Mouse (Mus musculus): Measurements from ENCODE around the gene Ajuba. TPM values are rescaled to one million over a fixed set of nuclear protein-coding genes. Genes with fewer than 3 reads are reported as not detected.
"Not testable (repeated sequence)": the region's sequence is repeated elsewhere in the genome, so short reads cannot be mapped to it uniquely, and the experiment has no call there.

Gene Ajuba
- polyA plus RNA-seq (2015; fragmentation: Nextera tagmentation; extraction: Ambion mirVana), result 32.9 and 45.6 TPM in 2 replicates

DNA sequence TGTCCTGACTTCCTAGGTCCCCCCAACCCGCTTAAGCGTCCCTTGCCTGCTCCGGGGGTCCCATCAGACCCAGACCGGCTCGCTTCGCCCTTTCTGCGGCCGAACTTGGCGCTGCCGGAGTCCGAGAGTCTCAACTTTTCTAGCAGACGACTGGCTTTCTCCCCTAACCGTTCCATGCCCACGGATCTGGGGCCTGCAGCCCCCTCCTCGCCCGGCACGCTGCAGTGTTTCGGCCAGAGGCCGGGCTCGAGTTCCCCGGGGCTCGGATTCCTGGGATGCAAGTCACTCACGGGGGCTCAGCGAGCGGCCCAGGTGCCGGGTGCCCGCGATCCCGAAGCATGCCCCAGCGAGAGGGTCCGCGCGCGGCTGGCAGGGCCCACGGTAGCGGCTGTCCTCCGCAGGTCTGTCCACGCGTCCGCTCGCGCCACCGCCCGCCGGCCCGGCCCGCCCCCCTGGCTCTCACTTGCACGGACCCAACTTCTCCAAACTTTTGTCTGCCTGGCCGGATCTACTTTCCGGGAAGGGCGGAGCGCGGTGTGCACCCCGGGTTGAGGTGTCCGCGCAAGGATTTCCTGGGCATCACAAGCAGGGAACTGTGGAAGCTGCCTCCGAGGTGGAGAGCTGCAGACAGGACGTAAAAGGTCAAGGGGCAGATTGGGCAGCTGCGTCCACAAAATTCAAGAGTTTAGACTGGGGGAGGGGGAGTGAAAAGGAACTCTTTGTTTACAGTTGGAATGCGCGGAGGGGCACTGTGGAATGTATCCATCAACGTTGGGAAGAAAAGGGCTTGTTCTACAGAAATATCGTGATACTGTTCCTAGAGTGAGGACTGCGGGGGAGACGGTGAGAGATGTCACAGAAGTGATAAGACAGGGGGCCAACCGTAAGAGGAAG, at the start of gene Ajuba:
Gene Ajuba, minus strand, starts transcription at position 470 of the 894 bp plus-strand sequence.
- under 1% methylated on average over 66 of the region's 66 CpGs for WGBS
- Histone ChIP-seq H3K4me2 (replicated peaks; ENCODE audit: low read depth, low read length) (peak within 1 kb of the TSS; percentile 81), H3K36me3 (ENCODE audit: insufficient read depth, low read length) (0 out of 2 replicates have a peak, but pooled peaks cover 4% of the 10 kb centered on the region), H3K4me3 (ENCODE audit: low read length) (peak within 1 kb of the TSS; percentile 93), H3K9me3 (ENCODE audit: low read length) (no peaks in the 10 kb centered on the region), H3K27ac (ENCODE audit: low read length) (peak within 1 kb of the TSS; percentile 98), H3K27me3 (ENCODE audit: insufficient read depth, low read length) (no peaks in the 10 kb centered on the region), H3K4me1 (ENCODE audit: insufficient read depth, low read length) (peaks cover 34% of the 10 kb centered on the region), H3K9ac (replicated peaks; ENCODE audit: low read length) (peak within 1 kb of the TSS; percentile 98)
- peak; percentile 72 for ATAC-seq (ENCODE audit: low FRiP score, low TSS enrichment)

DNA sequence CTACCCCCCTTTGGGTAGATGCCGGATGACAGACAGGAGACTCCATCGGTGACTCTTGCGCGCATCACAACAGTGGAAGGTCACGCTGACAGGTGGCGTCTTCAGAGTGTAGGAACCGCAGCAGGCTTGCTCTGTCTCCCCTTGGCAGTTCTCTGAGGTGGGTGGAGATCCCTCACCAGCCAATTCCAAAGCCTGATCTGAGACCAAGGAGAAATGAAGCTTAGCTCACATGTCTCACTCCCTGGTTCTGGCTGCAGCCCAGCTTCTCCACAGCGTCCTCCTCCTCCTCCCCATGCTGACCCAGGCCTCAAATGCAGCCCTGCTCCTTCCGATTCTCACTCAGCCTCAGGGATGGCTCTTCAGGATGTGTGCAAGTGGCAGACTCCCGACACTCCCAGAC, 47.6 kb upstream of the Ajuba start:
- H3K36me3 ChIP-seq (ENCODE audit: insufficient read depth, low read length), result no peaks in the 10 kb centered on the region
- H3K27ac ChIP-seq (ENCODE audit: low read length), result no peak overlapping the region
- H3K9me3 ChIP-seq (ENCODE audit: low read length), result no peaks in the 10 kb centered on the region
- H3K4me3 ChIP-seq (ENCODE audit: low read length), result no peak overlapping the region
- WGBS, result 76% methylated on average over 10 of the region's 10 CpGs
- ATAC-seq (ENCODE audit: low FRiP score, low TSS enrichment), result no peak
- no peak overlapping the region for H3K9ac ChIP-seq (replicated peaks; ENCODE audit: low read length)
- no peaks in the 10 kb centered on the region for H3K27me3 ChIP-seq (ENCODE audit: insufficient read depth, low read length)
- no peaks in the 10 kb centered on the region for H3K4me1 ChIP-seq (ENCODE audit: insufficient read depth, low read length)
- H3K4me2 ChIP-seq (replicated peaks; ENCODE audit: low read depth, low read length), result no peak overlapping the region

GRCm38 (mm10) chr14:54623334-54623733, 46.0 kb upstream of the Ajuba start:
- Histone ChIP-seq H3K4me3 (ENCODE audit: low read length) (no peak overlapping the region), H3K27me3 (ENCODE audit: insufficient read depth, low read length) (no peaks in the 10 kb centered on the region), H3K4me2 (replicated peaks; ENCODE audit: low read depth, low read length) (no peak overlapping the region), H3K9ac (replicated peaks; ENCODE audit: low read length) (no peak overlapping the region), H3K27ac (ENCODE audit: low read length) (no peak overlapping the region), H3K4me1 (ENCODE audit: insufficient read depth, low read length) (no peaks in the 10 kb centered on the region), H3K36me3 (ENCODE audit: insufficient read depth, low read length) (no peaks in the 10 kb centered on the region), H3K9me3 (ENCODE audit: low read length) (no peaks in the 10 kb centered on the region)
- no peak for ATAC-seq (ENCODE audit: low FRiP score, low TSS enrichment)
- WGBS, result 79% methylated on average over 6 of the region's 6 CpGs

- 97% methylated on average over 1 of the region's 1 CpGs for WGBS
- H3K27ac ChIP-seq (ENCODE audit: low read length), result no peak within 1 kb of the TSS
- H3K4me3 ChIP-seq (ENCODE audit: low read length), result no peak within 1 kb of the TSS
- no peaks in the 10 kb centered on the region for H3K9me3 ChIP-seq (ENCODE audit: low read length)
- no peaks in the 10 kb centered on the region for H3K27me3 ChIP-seq (ENCODE audit: insufficient read depth, low read length)
- H3K9ac ChIP-seq (replicated peaks; ENCODE audit: low read length), result no peak within 1 kb of the TSS
- no peak for ATAC-seq (ENCODE audit: low FRiP score, low TSS enrichment)
- H3K4me2 ChIP-seq (replicated peaks; ENCODE audit: low read depth, low read length), result no peak within 1 kb of the TSS
- peaks cover 12% of the 10 kb centered on the region for H3K4me1 ChIP-seq (ENCODE audit: insufficient read depth, low read length)
- peaks cover 4% of the 10 kb centered on the region; the same call in 1 of the 2 replicates for H3K36me3 ChIP-seq (ENCODE audit: insufficient read depth, low read length)
These were observed 43.8 kb upstream of the Ajuba start, which contains the start of gene Psmb11 for GRCm38 (mm10) chr14:54621133-54621532. Gene Psmb11, plus strand, starts transcription at chr14:54621433.

DNA sequence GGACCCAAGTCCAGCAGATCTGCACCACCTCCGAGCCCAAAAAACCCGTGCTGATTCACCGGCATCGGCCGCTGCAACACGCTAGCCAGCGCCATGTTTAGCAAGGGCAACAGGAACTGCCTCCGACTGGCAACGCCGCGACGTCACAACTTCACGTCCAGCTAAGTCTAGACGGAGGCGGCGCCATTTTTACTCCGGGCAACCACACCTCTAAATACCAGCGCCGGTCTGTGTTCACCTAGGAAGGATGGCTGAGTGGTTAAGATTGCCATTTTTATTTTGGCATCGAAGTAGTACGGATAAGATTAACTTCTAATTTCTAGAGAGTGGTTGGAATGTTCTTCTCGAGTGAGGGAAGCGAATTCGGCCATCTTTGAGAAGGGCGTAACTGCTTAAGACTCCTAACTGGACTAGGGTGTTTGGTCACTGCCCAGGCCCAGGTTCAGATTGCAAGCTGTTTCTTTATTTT, 40.6 kb upstream of the Ajuba start, which contains the start of gene Psmb5:
Gene Psmb5, minus strand, starts transcription at position 126 of the 469 bp plus-strand sequence.
- Histone ChIP-seq H3K4me1 (ENCODE audit: insufficient read depth, low read length) (peaks cover 12% of the 10 kb centered on the region), H3K36me3 (ENCODE audit: insufficient read depth, low read length) (peaks cover 20% of the 10 kb centered on the region), H3K27me3 (ENCODE audit: insufficient read depth, low read length) (no peaks in the 10 kb centered on the region), H3K9me3 (ENCODE audit: low read length) (no peaks in the 10 kb centered on the region), H3K9ac (replicated peaks; ENCODE audit: low read length) (peak within 1 kb of the TSS; percentile 91), H3K27ac (ENCODE audit: low read length) (peak within 1 kb of the TSS; percentile 71), H3K4me3 (ENCODE audit: low read length) (peak within 1 kb of the TSS; percentile 91), H3K4me2 (replicated peaks; ENCODE audit: low read depth, low read length) (peak within 1 kb of the TSS; percentile 78)
- WGBS, result under 1% methylated on average over 25 of the region's 25 CpGs
- peak; percentile 89 for ATAC-seq (ENCODE audit: low FRiP score, low TSS enrichment)

DNA sequence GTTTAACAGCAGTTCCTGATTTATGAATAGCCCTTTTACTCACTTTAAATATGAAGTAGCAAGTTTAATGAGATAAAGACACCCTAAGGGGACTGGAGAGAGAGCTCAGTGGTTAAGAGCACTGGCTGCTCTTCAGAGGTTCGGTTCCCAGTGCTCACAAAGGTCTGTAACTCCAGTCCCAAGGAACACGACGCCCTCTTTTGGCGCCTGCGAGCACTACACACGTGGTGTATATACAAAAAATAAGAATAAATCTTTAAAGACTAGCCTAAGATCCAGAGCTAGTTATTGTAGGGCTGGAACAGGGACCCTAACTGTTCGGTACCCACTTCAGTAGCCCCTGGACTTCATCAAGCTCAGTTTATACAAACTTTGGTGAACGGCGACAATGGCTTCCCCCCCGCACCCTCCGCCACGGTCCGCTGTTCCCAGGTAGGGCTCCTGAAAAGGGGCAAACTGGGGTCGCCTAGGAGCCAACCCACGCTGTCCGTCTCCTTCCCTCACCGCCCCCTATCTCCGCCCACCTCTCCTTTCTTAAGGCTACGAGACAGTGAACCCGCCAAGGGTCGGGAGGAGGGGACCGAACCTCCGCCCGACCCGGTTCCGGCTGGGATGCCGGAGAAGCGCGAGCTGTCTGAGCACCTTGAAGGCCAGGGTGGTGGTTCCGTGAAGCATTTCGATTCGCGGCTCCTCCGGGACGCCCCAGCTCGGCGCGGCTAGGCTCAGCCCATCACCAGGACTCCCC, 40.0 kb upstream of the Ajuba start:
- H3K9me3 ChIP-seq (ENCODE audit: low read length), result no peaks in the 10 kb centered on the region
- peaks cover 25% of the 10 kb centered on the region for H3K36me3 ChIP-seq (ENCODE audit: insufficient read depth, low read length)
- H3K4me2 ChIP-seq (replicated peaks; ENCODE audit: low read depth, low read length), result peak overlapping the region; percentile 78
- peaks cover 12% of the 10 kb centered on the region for H3K4me1 ChIP-seq (ENCODE audit: insufficient read depth, low read length)
- peak overlapping the region; percentile 91 for H3K4me3 ChIP-seq (ENCODE audit: low read length)
- peak; percentile 42 for ATAC-seq (ENCODE audit: low FRiP score, low TSS enrichment)
- H3K9ac ChIP-seq (replicated peaks; ENCODE audit: low read length), result peak overlapping the region; percentile 91
- WGBS, result 3% methylated on average over 38 of the region's 38 CpGs
- peak overlapping the region; percentile 71 for H3K27ac ChIP-seq (ENCODE audit: low read length)
- no peaks in the 10 kb centered on the region for H3K27me3 ChIP-seq (ENCODE audit: insufficient read depth, low read length)

DNA sequence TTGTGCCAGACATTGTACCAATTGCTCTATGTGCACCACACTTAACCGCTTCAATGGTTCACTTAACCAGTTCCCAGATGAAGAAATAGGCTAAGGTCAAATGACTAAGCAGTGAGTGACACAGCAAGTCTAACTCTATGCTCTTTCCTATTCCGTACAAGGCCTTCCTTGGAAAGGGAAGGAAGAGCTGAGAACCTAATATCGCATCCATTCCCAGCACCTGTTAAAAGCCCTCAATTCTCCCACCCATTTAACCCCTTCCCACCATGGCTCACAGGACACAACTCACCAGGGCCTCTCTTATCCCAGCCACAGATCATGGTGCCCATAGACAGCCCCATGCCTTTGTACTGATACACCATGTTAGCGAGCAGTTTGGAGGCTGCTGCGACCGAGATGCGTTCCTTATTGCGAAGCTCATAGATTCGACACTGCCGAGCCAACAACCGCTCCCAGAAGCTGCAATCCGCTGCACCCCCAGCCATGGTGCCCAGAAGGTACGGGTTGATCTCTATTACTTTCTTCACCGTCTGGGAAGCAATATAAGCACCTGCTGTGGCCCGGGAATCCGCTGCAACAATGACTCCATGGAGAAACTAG, 39.0 kb upstream of the Ajuba start:
- H3K4me2 ChIP-seq (replicated peaks; ENCODE audit: low read depth, low read length), result peak overlapping the region; percentile 78; the same call in 1 of the 2 replicates
- no peaks in the 10 kb centered on the region for H3K27me3 ChIP-seq (ENCODE audit: insufficient read depth, low read length)
- no peak for ATAC-seq (ENCODE audit: low FRiP score, low TSS enrichment)
- H3K9ac ChIP-seq (replicated peaks; ENCODE audit: low read length), result no peak overlapping the region
- H3K36me3 ChIP-seq (ENCODE audit: insufficient read depth, low read length), result peaks cover 31% of the 10 kb centered on the region
- no peaks in the 10 kb centered on the region for H3K9me3 ChIP-seq (ENCODE audit: low read length)
- 91% methylated on average over 16 of the region's 16 CpGs for WGBS
- H3K27ac ChIP-seq (ENCODE audit: low read length), result no peak overlapping the region
- no peak overlapping the region for H3K4me3 ChIP-seq (ENCODE audit: low read length)
- H3K4me1 ChIP-seq (ENCODE audit: insufficient read depth, low read length), result peaks cover 12% of the 10 kb centered on the region

DNA sequence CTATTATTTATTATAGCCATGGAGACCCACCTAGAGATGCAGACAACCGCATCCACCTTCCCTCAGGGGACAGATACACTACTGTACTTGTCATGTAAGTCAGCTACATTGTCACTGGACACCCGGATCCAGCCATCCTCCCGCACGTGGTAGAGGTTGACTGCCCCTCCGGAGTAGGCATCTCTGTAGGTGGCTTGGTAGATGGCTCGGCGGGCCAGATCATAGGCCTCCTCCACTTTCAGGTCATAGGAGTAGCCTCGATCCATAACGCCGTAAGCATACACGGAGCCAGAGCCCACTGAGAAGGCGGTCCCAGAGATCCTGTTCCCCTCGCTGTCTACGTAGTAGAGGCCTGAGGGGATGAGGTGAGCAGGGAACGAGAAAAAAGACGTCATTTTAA, 36.8 kb upstream of the Ajuba start:
- peaks cover 31% of the 10 kb centered on the region for H3K36me3 ChIP-seq (ENCODE audit: insufficient read depth, low read length)
- H3K9ac ChIP-seq (replicated peaks; ENCODE audit: low read length); H3K4me3 ChIP-seq (ENCODE audit: low read length); H3K27me3 ChIP-seq (ENCODE audit: insufficient read depth, low read length); H3K4me2 ChIP-seq (replicated peaks; ENCODE audit: low read depth, low read length); H3K27ac ChIP-seq (ENCODE audit: low read length); ATAC-seq (ENCODE audit: low FRiP score, low TSS enrichment); H3K9me3 ChIP-seq (ENCODE audit: low read length): not testable (repeated sequence)
- peaks cover 12% of the 10 kb centered on the region for H3K4me1 ChIP-seq (ENCODE audit: insufficient read depth, low read length)
- WGBS, result 87% methylated on average over 15 of the region's 16 CpGs

DNA sequence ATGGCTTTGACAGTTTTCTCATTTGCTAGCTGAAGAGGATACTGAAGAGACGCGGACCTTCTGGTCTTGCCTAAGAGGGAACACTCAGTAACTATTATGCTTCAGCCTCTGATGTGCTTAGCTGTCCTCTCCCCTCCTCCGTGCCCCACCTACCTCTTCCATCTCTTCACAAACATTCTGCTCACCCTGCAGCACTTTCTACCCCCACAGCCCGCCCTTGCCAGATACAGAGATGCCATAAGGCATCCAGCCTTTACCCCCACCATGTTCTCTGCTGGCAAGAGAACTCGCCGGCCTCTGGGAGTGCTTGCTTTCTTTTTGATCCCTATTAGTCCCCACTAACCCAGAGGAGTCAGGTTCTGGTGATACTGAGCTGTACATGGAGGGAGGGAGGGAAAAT, 33.3 kb upstream of the Ajuba start:
- no peaks in the 10 kb centered on the region for H3K4me1 ChIP-seq (ENCODE audit: insufficient read depth, low read length)
- WGBS, result 88% methylated on average over 6 of the region's 6 CpGs
- peaks cover 26% of the 10 kb centered on the region for H3K36me3 ChIP-seq (ENCODE audit: insufficient read depth, low read length)
- H3K9me3 ChIP-seq (ENCODE audit: low read length), result no peaks in the 10 kb centered on the region
- H3K4me2 ChIP-seq (replicated peaks; ENCODE audit: low read depth, low read length), result no peak overlapping the region
- no peak for ATAC-seq (ENCODE audit: low FRiP score, low TSS enrichment)
- H3K4me3 ChIP-seq (ENCODE audit: low read length), result no peak overlapping the region
- H3K27me3 ChIP-seq (ENCODE audit: insufficient read depth, low read length), result no peaks in the 10 kb centered on the region
- no peak overlapping the region for H3K27ac ChIP-seq (ENCODE audit: low read length)
- H3K9ac ChIP-seq (replicated peaks; ENCODE audit: low read length), result no peak overlapping the region
